Mouse (Mus musculus) thymus, postnatal 25 days (tissue): Measurements from ENCODE around the gene Fam189b.
"Not testable (repeated sequence)": the region's sequence is repeated elsewhere in the genome, so short reads cannot be mapped to it uniquely, and the experiment has no call there.

Source experiments
- DNase-seq: peaks from one replicate; pipeline ENCODE4 v3.0.0; 2022

Gene Fam189b

GRCm38 (mm10) chr3:89208075-89208657 lies 25.2 kb downstream of the Fam189b start:
- no peak for DNase-seq

- DNase-seq, result no peak
These were observed 25.8 kb downstream of the Fam189b start for GRCm38 (mm10) chr3:89208736-89209135.

GRCm38 (mm10) chr3:89209731-89210130 lies 26.8 kb downstream of the Fam189b start:
- DNase-seq, result no peak

- no peak for DNase-seq
These were observed 27.2 kb downstream of the Fam189b start for GRCm38 (mm10) chr3:89210162-89210561.

GRCm38 (mm10) chr3:89210731-89211130 lies 27.8 kb downstream of the Fam189b start:
- DNase-seq, result no peak

GRCm38 (mm10) chr3:89213803-89214530 lies 31.0 kb downstream of the Fam189b start:
- DNase-seq, result peak; percentile 86

- no peak for DNase-seq
These were observed 31.9 kb downstream of the Fam189b start, which contains the start of gene Thbs3 for GRCm38 (mm10) chr3:89214681-89215411. Thbs3 (plus strand) TSS chr3:89215180.

GRCm38 (mm10) chr3:89215853-89216252 lies 32.9 kb downstream of the Fam189b start:
- DNase-seq, result peak; percentile 86

- not testable (repeated sequence) for DNase-seq
These were observed 33.5 kb downstream of the Fam189b start for GRCm38 (mm10) chr3:89216407-89216806.

- DNase-seq, result no peak
These were observed 35.3 kb downstream of the Fam189b start for GRCm38 (mm10) chr3:89218271-89218670.

- DNase-seq, result no peak
These were observed 36.6 kb downstream of the Fam189b start for GRCm38 (mm10) chr3:89219546-89219945.

GRCm38 (mm10) chr3:89221167-89221566 lies 38.2 kb downstream of the Fam189b start:
- DNase-seq, result no peak

- no peak for DNase-seq
These were observed 41.9 kb downstream of the Fam189b start for GRCm38 (mm10) chr3:89224796-89225195.

GRCm38 (mm10) chr3:89225321-89225815 lies 42.4 kb downstream of the Fam189b start:
- DNase-seq, result no peak

GRCm38 (mm10) chr3:89225918-89226317 lies 43.0 kb downstream of the Fam189b start:
- no peak for DNase-seq

- no peak for DNase-seq
These were observed 43.4 kb downstream of the Fam189b start for GRCm38 (mm10) chr3:89226361-89226760.

- no peak for DNase-seq
These were observed 44.0 kb downstream of the Fam189b start, which contains the start of gene Mtx1 for GRCm38 (mm10) chr3:89226900-89227299. Mtx1 (minus strand) TSS chr3:89227088.

- DNase-seq, result peak; percentile 44
These were observed 44.6 kb downstream of the Fam189b start for GRCm38 (mm10) chr3:89227307-89228179.

GRCm38 (mm10) chr3:89228180-89228549 lies 45.2 kb downstream of the Fam189b start:
- DNase-seq, result peak; percentile 88

- no peak for DNase-seq
These were observed 45.9 kb downstream of the Fam189b start, which contains the start of gene Muc1 for GRCm38 (mm10) chr3:89228836-89229235. Muc1 (plus strand) TSS chr3:89229057.

- no peak for DNase-seq
These were observed 46.3 kb downstream of the Fam189b start for GRCm38 (mm10) chr3:89229276-89229675.

- no peak for DNase-seq
These were observed 47.6 kb downstream of the Fam189b start for GRCm38 (mm10) chr3:89230561-89230960.
